Mouse (Mus musculus): ENCODE measurements around the gene Plekhm3. TPM values are rescaled to one million over a fixed set of nuclear protein-coding genes. Genes with fewer than 3 reads are reported as not detected.

The Plekhm3 gene
- total and polyA plus RNA-seq, 3 experiments: 3.0 to 25.8 (median 8.0) TPM

DNA sequence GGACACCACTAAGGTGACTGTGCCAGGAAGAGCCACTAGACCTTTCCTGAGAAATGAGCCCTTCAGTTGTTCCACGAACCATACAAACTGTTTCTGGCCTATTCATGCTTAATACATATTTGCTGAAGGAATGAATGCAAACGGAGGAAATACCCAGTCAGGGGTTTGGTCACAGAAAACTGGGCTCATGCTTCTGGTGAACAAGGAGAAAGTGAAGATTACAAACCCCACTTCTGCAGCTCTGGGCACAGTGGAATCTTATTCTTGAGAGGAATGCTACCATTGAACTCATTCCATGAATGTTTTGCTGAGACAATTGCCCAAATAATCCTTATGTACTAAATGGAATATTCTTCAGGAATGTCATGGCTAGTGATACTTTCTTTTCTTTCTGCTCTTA lies 106.3 kb downstream of the Plekhm3 start:
- Histone ChIP-seq H3K36me3 (replicated peaks) (peaks cover 7% of the 10 kb centered on the region), H3K4me3 (ENCODE audit: low read depth, low read length) (no peak overlapping the region), H3K27me3 (ENCODE audit: insufficient read depth, low read length) (no peaks in the 10 kb centered on the region), H3K9me3 (replicated peaks) (no peaks in the 10 kb centered on the region), H3K4me1 (ENCODE audit: insufficient read depth, low read depth, low read length) (peaks cover 12% of the 10 kb centered on the region)
- ATAC-seq (ENCODE audit: extremely low read depth, insufficient number of reproducible peaks, low FRiP score, poor library complexity, severe bottlenecking): no peak
- DNase-seq (ENCODE audit: low spot score): no peak
- no peak for TF ChIP-seq POLR2AphosphoS5 (IDR thresholded peaks at IDR 0.05; ENCODE audit: insufficient replicate concordance, low read depth, low read length)
- TF ChIP-seq CTCF (IDR thresholded peaks at IDR 0.05; ENCODE audit: low read depth, low read length): no peak
- no peak for TF ChIP-seq GATA2 (IDR thresholded peaks at IDR 0.05; ENCODE audit: borderline replicate concordance, low read depth, low read length)
- no peak for TF ChIP-seq GATA1 (IDR thresholded peaks at IDR 0.05; ENCODE audit: borderline replicate concordance, low read length)
- no peak for TF ChIP-seq TAL1 (conservative IDR thresholded peaks at IDR 0.05; ENCODE audit: low read depth, low read length)

DNA sequence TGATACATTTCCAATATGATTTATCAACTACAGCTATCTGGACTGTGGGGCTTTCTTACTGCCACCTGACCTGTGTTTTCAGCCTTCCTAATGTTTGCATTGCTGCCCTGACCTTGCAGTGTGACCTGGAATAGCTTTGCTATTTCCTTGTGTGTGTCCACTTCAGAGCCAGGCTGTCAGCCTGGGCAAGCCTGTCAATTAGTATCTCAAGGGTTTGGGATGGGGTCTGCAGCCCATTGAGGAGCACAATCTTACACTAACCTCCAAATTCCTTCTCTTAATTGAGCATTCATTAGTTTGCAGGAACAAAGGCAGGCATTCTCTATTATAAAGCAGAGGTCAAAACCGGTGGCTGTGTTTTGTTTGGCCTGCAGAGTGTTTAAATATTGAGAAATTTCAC lies 107.6 kb downstream of the Plekhm3 start:
- DNase-seq (ENCODE audit: low spot score) (no peak), ATAC-seq (ENCODE audit: extremely low read depth, insufficient number of reproducible peaks, low FRiP score, poor library complexity, severe bottlenecking) (no peak)
- Histone ChIP-seq H3K4me1 (ENCODE audit: insufficient read depth, low read depth, low read length) (peaks cover 15% of the 10 kb centered on the region), H3K9me3 (replicated peaks) (no peaks in the 10 kb centered on the region), H3K27me3 (ENCODE audit: insufficient read depth, low read length) (no peaks in the 10 kb centered on the region), H3K4me3 (ENCODE audit: low read depth, low read length) (no peak overlapping the region), H3K36me3 (replicated peaks) (peaks cover 7% of the 10 kb centered on the region)
- TF ChIP-seq TAL1 (conservative IDR thresholded peaks at IDR 0.05; ENCODE audit: low read depth, low read length): no peak
- TF ChIP-seq POLR2AphosphoS5 (IDR thresholded peaks at IDR 0.05; ENCODE audit: insufficient replicate concordance, low read depth, low read length): no peak
- TF ChIP-seq CTCF (IDR thresholded peaks at IDR 0.05; ENCODE audit: low read depth, low read length): no peak
- no peak for TF ChIP-seq GATA2 (IDR thresholded peaks at IDR 0.05; ENCODE audit: borderline replicate concordance, low read depth, low read length)
- no peak for TF ChIP-seq GATA1 (IDR thresholded peaks at IDR 0.05; ENCODE audit: borderline replicate concordance, low read length)

DNA sequence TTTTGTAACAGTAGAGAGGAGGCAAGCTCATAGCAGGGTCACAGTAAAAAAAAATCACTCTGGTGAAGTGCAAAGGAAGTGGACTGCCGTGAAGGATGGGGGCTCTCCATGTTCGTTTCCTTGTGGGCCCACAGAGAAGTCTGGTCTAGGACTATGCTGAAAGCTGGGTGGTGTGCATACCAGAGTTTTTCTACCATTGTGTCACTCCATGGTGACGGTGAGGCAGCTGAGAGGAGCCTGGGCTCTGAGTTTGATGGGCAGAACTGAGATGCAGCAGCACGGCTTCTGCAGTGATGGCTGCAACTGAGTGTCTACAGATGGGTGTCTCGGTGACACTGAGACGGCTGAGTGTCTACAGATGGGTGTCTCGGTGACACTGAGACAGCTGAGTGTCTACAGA lies 108.5 kb downstream of the Plekhm3 start:
- Histone ChIP-seq H3K27me3 (ENCODE audit: insufficient read depth, low read length) (no peaks in the 10 kb centered on the region), H3K4me3 (ENCODE audit: low read depth, low read length) (no peak overlapping the region), H3K36me3 (replicated peaks) (peaks cover 2% of the 10 kb centered on the region), H3K9me3 (replicated peaks) (no peaks in the 10 kb centered on the region), H3K4me1 (ENCODE audit: insufficient read depth, low read depth, low read length) (peaks cover 15% of the 10 kb centered on the region)
- DNase-seq (ENCODE audit: low spot score) (no peak), ATAC-seq (ENCODE audit: extremely low read depth, insufficient number of reproducible peaks, low FRiP score, poor library complexity, severe bottlenecking) (no peak)
- TF ChIP-seq GATA2 (IDR thresholded peaks at IDR 0.05; ENCODE audit: borderline replicate concordance, low read depth, low read length) (no peak), GATA1 (IDR thresholded peaks at IDR 0.05; ENCODE audit: borderline replicate concordance, low read length) (no peak), POLR2AphosphoS5 (IDR thresholded peaks at IDR 0.05; ENCODE audit: insufficient replicate concordance, low read depth, low read length) (no peak), TAL1 (conservative IDR thresholded peaks at IDR 0.05; ENCODE audit: low read depth, low read length) (no peak), CTCF (IDR thresholded peaks at IDR 0.05; ENCODE audit: low read depth, low read length) (no peak)

DNA sequence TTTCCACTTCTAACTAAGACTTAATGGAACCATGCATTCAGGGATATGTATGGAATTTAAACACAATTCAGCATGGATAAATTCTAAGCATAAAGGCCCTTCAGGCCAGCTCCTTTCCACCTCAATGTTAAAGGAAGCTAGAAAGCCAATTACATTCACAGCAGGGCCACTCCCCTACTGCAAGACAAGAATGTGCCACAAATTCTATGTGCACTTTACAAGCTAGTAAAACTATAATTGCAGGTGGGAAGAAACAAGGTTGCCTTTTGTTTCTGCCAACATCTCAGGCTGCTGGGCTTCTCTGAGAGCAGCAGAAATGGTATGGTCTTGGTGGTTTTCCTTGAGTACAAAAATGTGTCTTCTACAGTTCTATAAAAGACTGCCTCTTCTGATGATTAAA lies 109.1 kb downstream of the Plekhm3 start:
- H3K4me1 ChIP-seq (ENCODE audit: insufficient read depth, low read depth, low read length): peaks cover 13% of the 10 kb centered on the region
- no peaks in the 10 kb centered on the region for H3K9me3 ChIP-seq (replicated peaks)
- no peak for TF ChIP-seq GATA2 (IDR thresholded peaks at IDR 0.05; ENCODE audit: borderline replicate concordance, low read depth, low read length)
- TF ChIP-seq CTCF (IDR thresholded peaks at IDR 0.05; ENCODE audit: low read depth, low read length): no peak
- no peak for TF ChIP-seq TAL1 (conservative IDR thresholded peaks at IDR 0.05; ENCODE audit: low read depth, low read length)
- TF ChIP-seq POLR2AphosphoS5 (IDR thresholded peaks at IDR 0.05; ENCODE audit: insufficient replicate concordance, low read depth, low read length): no peak
- TF ChIP-seq GATA1 (IDR thresholded peaks at IDR 0.05; ENCODE audit: borderline replicate concordance, low read length): no peak
- no peaks in the 10 kb centered on the region for H3K27me3 ChIP-seq (ENCODE audit: insufficient read depth, low read length)
- ATAC-seq (ENCODE audit: extremely low read depth, insufficient number of reproducible peaks, low FRiP score, poor library complexity, severe bottlenecking) (no peak), DNase-seq (ENCODE audit: low spot score) (no peak)
- no peak overlapping the region for H3K4me3 ChIP-seq (ENCODE audit: low read depth, low read length)
- peaks cover 2% of the 10 kb centered on the region for H3K36me3 ChIP-seq (replicated peaks)

DNA sequence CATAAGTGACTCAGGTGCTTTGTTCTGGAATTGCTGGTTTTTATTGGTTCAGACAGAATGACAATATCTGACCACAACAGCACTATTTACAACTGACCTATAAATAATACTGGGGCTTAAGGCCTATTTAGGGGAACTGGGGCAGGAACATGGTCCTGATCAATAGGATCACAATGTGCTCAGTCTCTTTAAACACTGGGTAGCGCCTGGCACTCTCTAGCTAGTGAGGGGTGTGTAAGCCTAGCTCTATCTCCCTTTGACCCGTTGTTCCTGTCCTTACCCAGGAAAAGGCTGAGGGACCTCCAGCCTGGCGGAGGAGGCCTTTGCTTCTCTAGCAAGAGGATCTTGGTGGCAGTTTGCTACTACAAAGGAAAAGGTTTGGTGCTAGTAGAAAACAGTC lies 111.6 kb downstream of the Plekhm3 start:
- H3K36me3 ChIP-seq (replicated peaks): peaks cover 2% of the 10 kb centered on the region
- no peak for TF ChIP-seq GATA1 (IDR thresholded peaks at IDR 0.05; ENCODE audit: borderline replicate concordance, low read length)
- no peak for TF ChIP-seq POLR2AphosphoS5 (IDR thresholded peaks at IDR 0.05; ENCODE audit: insufficient replicate concordance, low read depth, low read length)
- no peak for TF ChIP-seq CTCF (IDR thresholded peaks at IDR 0.05; ENCODE audit: low read depth, low read length)
- TF ChIP-seq TAL1 (conservative IDR thresholded peaks at IDR 0.05; ENCODE audit: low read depth, low read length): no peak
- no peak for TF ChIP-seq GATA2 (IDR thresholded peaks at IDR 0.05; ENCODE audit: borderline replicate concordance, low read depth, low read length)
- H3K4me3 ChIP-seq (ENCODE audit: low read depth, low read length): no peak overlapping the region
- no peaks in the 10 kb centered on the region for H3K9me3 ChIP-seq (replicated peaks)
- ATAC-seq (ENCODE audit: extremely low read depth, insufficient number of reproducible peaks, low FRiP score, poor library complexity, severe bottlenecking) (no peak), DNase-seq (ENCODE audit: low spot score) (no peak)
- H3K27me3 ChIP-seq (ENCODE audit: insufficient read depth, low read length): no peaks in the 10 kb centered on the region
- H3K4me1 ChIP-seq (ENCODE audit: insufficient read depth, low read depth, low read length): peaks cover 3% of the 10 kb centered on the region; the same call in 1 of the 2 replicates

DNA sequence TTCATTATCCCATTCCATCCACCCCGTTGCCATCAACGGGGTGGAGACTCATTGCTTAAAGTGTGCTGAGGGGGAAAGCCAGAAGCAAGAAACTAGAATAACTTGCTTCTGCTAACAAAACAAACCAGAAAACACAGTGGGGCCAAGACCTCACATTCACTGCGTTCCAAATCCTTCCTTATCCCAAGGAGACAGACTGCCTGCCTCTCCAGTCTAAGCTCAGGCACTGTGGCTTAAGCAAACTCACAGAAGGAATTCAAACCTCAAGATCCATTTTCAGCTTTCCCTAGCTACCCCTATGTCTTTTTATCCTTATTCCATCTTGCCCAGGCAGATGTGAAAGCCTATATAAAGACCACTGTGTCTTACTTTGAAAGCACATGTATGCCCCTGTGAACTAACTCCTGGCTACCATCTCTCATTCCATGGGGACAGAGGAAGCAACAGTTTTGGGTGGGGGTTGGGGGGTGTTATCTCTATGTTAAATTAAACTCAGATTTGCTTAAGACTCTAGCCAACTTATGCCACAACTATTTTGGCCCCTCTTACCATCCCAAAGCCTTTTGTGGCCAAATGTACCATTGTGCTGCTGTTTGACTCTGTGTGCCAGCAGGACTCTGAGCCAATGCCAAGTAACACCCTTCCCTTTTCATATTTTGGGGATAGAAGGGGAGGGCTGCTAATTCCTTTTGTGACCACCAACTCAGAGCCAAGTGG lies 112.6 kb downstream of the Plekhm3 start:
- TF ChIP-seq TAL1 (conservative IDR thresholded peaks at IDR 0.05; ENCODE audit: low read depth, low read length) (no peak), POLR2AphosphoS5 (IDR thresholded peaks at IDR 0.05; ENCODE audit: insufficient replicate concordance, low read depth, low read length) (no peak), GATA1 (IDR thresholded peaks at IDR 0.05; ENCODE audit: borderline replicate concordance, low read length) (no peak), GATA2 (IDR thresholded peaks at IDR 0.05; ENCODE audit: borderline replicate concordance, low read depth, low read length) (no peak), CTCF (IDR thresholded peaks at IDR 0.05; ENCODE audit: low read depth, low read length) (no peak)
- Histone ChIP-seq H3K4me1 (ENCODE audit: insufficient read depth, low read depth, low read length) (peaks cover 3% of the 10 kb centered on the region; the same call in 1 of the 2 replicates), H3K27me3 (ENCODE audit: insufficient read depth, low read length) (no peaks in the 10 kb centered on the region), H3K4me3 (ENCODE audit: low read depth, low read length) (no peak overlapping the region), H3K9me3 (replicated peaks) (no peaks in the 10 kb centered on the region), H3K36me3 (replicated peaks) (peaks cover 2% of the 10 kb centered on the region)
- no peak for DNase-seq (ENCODE audit: low spot score)
- ATAC-seq (ENCODE audit: extremely low read depth, insufficient number of reproducible peaks, low FRiP score, poor library complexity, severe bottlenecking): no peak

Measured in G1E (cell line).